Mouse (Mus musculus): ENCODE data around the gene Bloc1s2.
"Not testable (repeated sequence)": the region's sequence is repeated elsewhere in the genome, so short reads cannot be mapped to it uniquely, and the experiment has no call there.

Bloc1s2 gene

GRCm38 (mm10) chr19:44121137-44121536 is 25.1 kb downstream of the Bloc1s2 start:
- no peak for DNase-seq

- DNase-seq: not testable (repeated sequence)
Observed at GRCm38 (mm10) chr19:44120686-44121085, 25.6 kb downstream of the Bloc1s2 start.

- no peak for DNase-seq
Observed at GRCm38 (mm10) chr19:44117793-44118192, 28.5 kb downstream of the Bloc1s2 start.

GRCm38 (mm10) chr19:44111706-44112105 is 34.5 kb downstream of the Bloc1s2 start:
- DNase-seq: peak in 1 of 2 experiments; percentile 13

- no peak for DNase-seq
Observed at GRCm38 (mm10) chr19:44110356-44110755, 35.9 kb downstream of the Bloc1s2 start.

- no peak for DNase-seq
Observed at GRCm38 (mm10) chr19:44108996-44109395, 37.2 kb downstream of the Bloc1s2 start.

- DNase-seq: peak in 1 of 2 experiments; percentile 10
Observed at GRCm38 (mm10) chr19:44107661-44108521, 38.4 kb downstream of the Bloc1s2 start.

- DNase-seq: peak; percentile 94 to 97
Observed at GRCm38 (mm10) chr19:44106831-44107660, 39.2 kb downstream of the Bloc1s2 start, which contains the start of gene Chuk. TSS of gene Chuk (minus strand) at chr19:44107480.

- no peak for DNase-seq
Observed at GRCm38 (mm10) chr19:44104393-44104792, 41.9 kb downstream of the Bloc1s2 start.

- no peak for DNase-seq
Observed at GRCm38 (mm10) chr19:44103001-44103400, 43.2 kb downstream of the Bloc1s2 start.

GRCm38 (mm10) chr19:44100840-44101239 is 45.4 kb downstream of the Bloc1s2 start:
- DNase-seq: no peak

All from cerebellum, postnatal 25 days (tissue).